Mouse (Mus musculus): ENCODE results near the gene Elf1.

DNA sequence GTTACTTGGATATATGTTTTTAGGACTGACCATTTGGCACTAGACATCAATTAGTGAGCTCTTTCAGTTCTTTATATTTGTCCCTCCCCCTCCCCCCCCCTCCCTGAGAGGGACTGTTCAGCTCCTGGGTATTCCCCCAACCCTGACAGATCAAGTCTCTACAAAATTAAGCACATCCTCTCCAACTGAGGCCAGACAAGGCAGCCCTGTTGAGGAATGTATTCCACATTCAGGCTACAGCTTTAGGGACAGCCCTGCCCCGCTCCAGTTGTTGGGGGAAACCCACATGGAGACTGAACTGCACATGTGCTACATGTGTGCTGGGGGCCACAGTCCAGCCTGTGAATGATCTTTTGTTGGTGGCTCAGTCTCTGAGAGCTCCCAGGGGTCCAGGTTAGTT lies 71.9 kb downstream of the Elf1 start:
- TF ChIP-seq CTCF (IDR thresholded peaks at IDR 0.05; ENCODE audit: low read depth, low read length) (no peak), POLR2A (IDR thresholded peaks at IDR 0.05; ENCODE audit: borderline replicate concordance, low read depth, low read length) (no peak)
